Mouse (Mus musculus) macrophage (primary cell): ENCODE data around the gene Atxn7l2. TPM values are rescaled to one million over a fixed set of nuclear protein-coding genes. Genes with fewer than 3 reads are reported as not detected.

Source experiments
- H3K27ac ChIP-seq: fragments of 350-480 bp; formaldehyde crosslinking; 2 replicates; pipeline ENCODE4 v1.9.0; 2021
- H3K36me3 ChIP-seq: fragments of 350-480 bp; formaldehyde crosslinking; 2 replicates; pipeline ENCODE4 v1.9.0; 2021; ENCODE audit errors: inconsistent target
- H3K4me3 ChIP-seq: fragments of 350-480 bp; formaldehyde crosslinking; 2 replicates; pipeline ENCODE4 v1.9.0; 2021; ENCODE audit errors: inconsistent target
- H3K79me2 ChIP-seq: fragments of 350-480 bp; formaldehyde crosslinking; 2 replicates; pipeline ENCODE4 v1.9.0; 2021; ENCODE audit errors: inconsistent target
- WGBS: methylation state at CpG from one replicate; pipeline ENCODE4 v1.1.7; 2026; ENCODE audit warnings: inconsistent platforms; ENCODE audit not compliant: missing documents; 5-methylcytosine and 5-hydroxymethylcytosine counted together
- polyA plus RNA-seq: library from polyadenylated mRNA; stranded (reverse); fragments of 250-400 nt; gene quantifications from 3 replicates; pipeline ENCODE4 v1.2.4, GENCODE M21; 2018; ENCODE audit warnings: inconsistent platforms

Gene Atxn7l2
- polyA plus RNA-seq, 1 experiment from 2014 or later: 2.4 TPM

- Histone ChIP-seq H3K79me2 (no peaks in the 10 kb centered on the region), H3K27ac (no peak overlapping the region), H3K4me3 (no peak overlapping the region), H3K36me3 (no peaks in the 10 kb centered on the region)
- WGBS: 74% methylated on average over 14 of the region's 14 CpGs
Observed at GRCm38 (mm10) chr3:108174672-108175531, 35.8 kb downstream of the Atxn7l2 start.

GRCm38 (mm10) chr3:108169199-108169598 lies 41.5 kb downstream of the Atxn7l2 start:
- no peaks in the 10 kb centered on the region for H3K79me2 ChIP-seq
- WGBS: 82% methylated on average over 3 of the region's 3 CpGs
- no peaks in the 10 kb centered on the region for H3K36me3 ChIP-seq
- no peak overlapping the region for H3K27ac ChIP-seq
- H3K4me3 ChIP-seq: no peak overlapping the region

- H3K79me2 ChIP-seq: no peaks in the 10 kb centered on the region
- 84% methylated on average over 12 of the region's 14 CpGs for whole genome bisulfite sequencing
- H3K36me3 ChIP-seq: no peaks in the 10 kb centered on the region
- H3K27ac ChIP-seq: no peak overlapping the region
- H3K4me3 ChIP-seq: no peak overlapping the region
Observed at GRCm38 (mm10) chr3:108167499-108167898, 43.2 kb downstream of the Atxn7l2 start.

- no peak overlapping the region for H3K4me3 ChIP-seq
- WGBS: 51% methylated on average over 6 of the region's 11 CpGs
- no peaks in the 10 kb centered on the region for H3K79me2 ChIP-seq
- H3K36me3 ChIP-seq: no peaks in the 10 kb centered on the region
- H3K27ac ChIP-seq: no peak overlapping the region
Observed at GRCm38 (mm10) chr3:108166486-108167211, 44.1 kb downstream of the Atxn7l2 start.

- Histone ChIP-seq H3K27ac (no peak overlapping the region), H3K36me3 (no peaks in the 10 kb centered on the region), H3K4me3 (no peak overlapping the region), H3K79me2 (no peaks in the 10 kb centered on the region)
- WGBS: 87% methylated on average over 10 of the region's 10 CpGs
Observed at GRCm38 (mm10) chr3:108165532-108166315, 45.0 kb downstream of the Atxn7l2 start.

- Histone ChIP-seq H3K79me2 (no peaks in the 10 kb centered on the region), H3K27ac (no peak overlapping the region), H3K36me3 (no peaks in the 10 kb centered on the region), H3K4me3 (no peak overlapping the region)
- 31% methylated on average over 9 of the region's 9 CpGs for WGBS
Observed at GRCm38 (mm10) chr3:108164807-108165206, 45.9 kb downstream of the Atxn7l2 start.

- H3K27ac ChIP-seq: no peak overlapping the region
- H3K4me3 ChIP-seq: no peak overlapping the region
- H3K36me3 ChIP-seq: no peaks in the 10 kb centered on the region
- WGBS: 76% methylated on average over 5 of the region's 5 CpGs
- no peaks in the 10 kb centered on the region for H3K79me2 ChIP-seq
Observed at GRCm38 (mm10) chr3:108164091-108164490, 46.6 kb downstream of the Atxn7l2 start.

GRCm38 (mm10) chr3:108158383-108159037 lies 52.2 kb downstream of the Atxn7l2 start:
- no peaks in the 10 kb centered on the region for H3K36me3 ChIP-seq
- no peak overlapping the region for H3K4me3 ChIP-seq
- 85% methylated on average over 9 of the region's 9 CpGs for WGBS

GRCm38 (mm10) chr3:108154656-108155055 lies 56.1 kb downstream of the Atxn7l2 start, which contains the start of gene Gpr61:
Gpr61 (minus strand) TSS chr3:108154882.
- no peaks in the 10 kb centered on the region for H3K79me2 ChIP-seq
- H3K4me3 ChIP-seq: no peak within 1 kb of the TSS
- 83% methylated on average over 4 of the region's 4 CpGs for WGBS
- H3K36me3 ChIP-seq: no peaks in the 10 kb centered on the region
- H3K27ac ChIP-seq: no peak within 1 kb of the TSS

More at GRCm38 (mm10) chr3:108158383-108159037, 52.2 kb downstream of the Atxn7l2 start:
- no peaks in the 10 kb centered on the region for H3K79me2 ChIP-seq
- H3K27ac ChIP-seq: no peak overlapping the region

- Histone ChIP-seq H3K79me2 (no peaks in the 10 kb centered on the region), H3K27ac (no peak overlapping the region), H3K4me3 (no peak overlapping the region), H3K36me3 (no peaks in the 10 kb centered on the region)
- 100% methylated on average over 3 of the region's 3 CpGs for WGBS
Observed at GRCm38 (mm10) chr3:108152290-108152689, 58.4 kb downstream of the Atxn7l2 start.

Other genes with a start within 250 kb of the Atxn7l2 start
- gene Gstm3, start 241.7 kb downstream of the Atxn7l2 start, polyA plus RNA-seq: not detected in 3 replicates
- gene Gstm2, start 224.5 kb downstream of the Atxn7l2 start, polyA plus RNA-seq: 5.8 to 12.2 TPM (median 10.0 TPM) in 3 replicates
- 150 to 391 TPM (median 384 TPM) in 3 replicates for gene Gstm1, start 193.0 kb downstream of the Atxn7l2 start, polyA plus RNA-seq
- 10.1 to 17.6 TPM (median 15.1 TPM) in 3 replicates for gene Gstm4, start 166.0 kb downstream of the Atxn7l2 start, polyA plus RNA-seq
- gene Ampd2, start 124.3 kb downstream of the Atxn7l2 start, polyA plus RNA-seq: 7.1 to 19.1 TPM (median 17.7 TPM) in 3 replicates
- gene Gnat2, start 118.1 kb downstream of the Atxn7l2 start, polyA plus RNA-seq: not detected in 3 replicates
- 64.3 to 104 TPM (median 77.4 TPM) in 3 replicates for gene Gnai3, start 64.8 kb downstream of the Atxn7l2 start, polyA plus RNA-seq
- gene Gpr61, start 56.1 kb downstream of the Atxn7l2 start, polyA plus RNA-seq: not detected in 3 replicates
- 0.90 to 2.1 TPM (median 1.1 TPM) in 3 replicates for gene Amigo1, start 24.6 kb downstream of the Atxn7l2 start, polyA plus RNA-seq
- gene Cyb561d1, start 9.7 kb downstream of the Atxn7l2 start, polyA plus RNA-seq: 7.2 to 11.4 TPM (median 8.4 TPM) in 3 replicates
- gene Sypl2, start 15.7 kb upstream of the Atxn7l2 start, polyA plus RNA-seq: 0.04 TPM in 1 of 3 replicates, not detected in the others
- gene Psma5, start 46.0 kb upstream of the Atxn7l2 start, polyA plus RNA-seq: 106 to 127 TPM (median 113 TPM) in 3 replicates
- 26.1 to 55.7 TPM (median 27.5 TPM) in 3 replicates for gene Sort1, start 73.1 kb upstream of the Atxn7l2 start, polyA plus RNA-seq
- not detected in 3 replicates for gene Mybphl, start 154.0 kb upstream of the Atxn7l2 start, polyA plus RNA-seq
- gene Psrc1, start 172.9 kb upstream of the Atxn7l2 start, polyA plus RNA-seq: 3.1 to 7.0 TPM (median 3.1 TPM) in 3 replicates
- 0.30 TPM in 1 of 3 replicates, not detected in the others for gene Celsr2, start 204.6 kb upstream of the Atxn7l2 start, polyA plus RNA-seq
- 98.2 to 210 TPM (median 113 TPM) in 3 replicates for gene Sars, start 234.3 kb upstream of the Atxn7l2 start, polyA plus RNA-seq